ENCODE assay signal across 14 mouse cellular contexts in genomic region chr11:32556333-32556990, GRCm38 (mm10). TPM values are rescaled to one million over a fixed set of nuclear protein-coding genes. Genes with fewer than 3 reads are reported as not detected.
"Had no signal": no experiment of that assay in that cellular context is flagged by ENCODE, and none has a peak within 500 bp of the region (broad histone marks: within the 10 kb centered on the region; RNA-seq: fewer than 3 reads in every experiment).

No protein-coding gene starts in this region.

- DNase-seq: kidney, adult 8-10 months; kidney, postnatal 36 days; layer of hippocampus, adult 9-11 months; layer of hippocampus, postnatal 36 days; liver, embryonic 13.5 days; lung, adult 18-20 months; lung, postnatal 4 days; right cerebral cortex, postnatal 25 days; thymus, postnatal 4 days had no signal

- H3K36me3 ChIP-seq: midbrain, embryonic 12.5 days had no signal

- H3K27me3 ChIP-seq: liver, embryonic 13.5 days; megakaryocyte, embryonic 14.5 days; midbrain, embryonic 12.5 days had no signal

- H3K9me3 ChIP-seq: liver, embryonic 13.5 days; megakaryocyte, embryonic 14.5 days; midbrain, embryonic 12.5 days had no signal

- H3K4me2 ChIP-seq: liver, embryonic 13.5 days; midbrain, embryonic 12.5 days had no signal

- H3K4me3 ChIP-seq: liver, embryonic 13.5 days; megakaryocyte, embryonic 14.5 days; midbrain, embryonic 12.5 days had no signal

- ATAC-seq: midbrain, embryonic 16.5 days had no signal

- H3K9ac ChIP-seq: liver, embryonic 13.5 days; midbrain, embryonic 12.5 days had no signal

- H3K27ac ChIP-seq: liver, embryonic 13.5 days; midbrain, embryonic 12.5 days; stomach, postnatal 0 days had no signal

RNA-seq across cellular contexts. Expression of gene Efcab9, which starts 24.6 kb away (rescaled TPM):
- polyA plus RNA-seq: midbrain, embryonic 16.5 days; neural tube, embryonic 14.5 days had no signal
